Mouse (Mus musculus): ENCODE results near the gene Lin7b. TPM values are rescaled to one million over a fixed set of nuclear protein-coding genes. Genes with fewer than 3 reads are reported as not detected.

The Lin7b gene
- total RNA-seq, 2 experiments from 2014 or later: 0.86 to 1.1 TPM

- no peak for DNase-seq (ENCODE audit: low spot score in 2 of 2)
Observed at GRCm38 (mm10) chr7:45322245-45322644, 48.1 kb downstream of the Lin7b start.

Other genes starting within 250 kb of the Lin7b start
- 1,000 to 10,000 TPM in 1 of 2 experiments, 100 to 1,000 TPM in 1; 985 to 1,047 TPM for gene Rps11, start 246.1 kb downstream of the Lin7b start, total RNA-seq (2021)
- gene Rpl13a, start 241.8 kb downstream of the Lin7b start, total RNA-seq (2021): 1,000 to 10,000 TPM; 1,483 to 1,628 TPM
- under 1 TPM in 1 of 2 experiments, not detected in 1; 0.34 TPM for gene Gm45713, start 234.4 kb downstream of the Lin7b start, total RNA-seq (2021)
- 1 to 10 TPM; 2.4 to 5.1 TPM for gene Flt3l, start 234.2 kb downstream of the Lin7b start, total RNA-seq (2021)
- 10 to 100 TPM; 52.1 to 59.3 TPM for gene Pih1d1, start 216.3 kb downstream of the Lin7b start, total RNA-seq (2021)
- gene Aldh16a1, start 216.0 kb downstream of the Lin7b start, total RNA-seq (2021): 10 to 100 TPM; 34.8 to 51.6 TPM
- gene Slc17a7, start 206.6 kb downstream of the Lin7b start, total RNA-seq (2021): 1 to 10 TPM; 2.6 to 3.0 TPM
- under 1 TPM; 0.34 to 0.42 TPM for gene Gfy, start 191.0 kb downstream of the Lin7b start, total RNA-seq (2021)
- gene Pth2, start 189.6 kb downstream of the Lin7b start, total RNA-seq (2021): not detected
- 1 to 10 TPM; 3.2 to 4.9 TPM for gene Ccdc155, start 165.7 kb downstream of the Lin7b start, total RNA-seq (2021)
- not detected for gene Dkkl1, start 158.4 kb downstream of the Lin7b start, total RNA-seq (2021)
- 10 to 100 TPM; 40.0 to 51.4 TPM for gene Tead2, start 154.8 kb downstream of the Lin7b start, total RNA-seq (2021)
- 1 to 10 TPM; 3.7 to 4.8 TPM for gene Cd37, start 131.5 kb downstream of the Lin7b start, total RNA-seq (2021)
- not detected for gene Slc6a16, start 129.5 kb downstream of the Lin7b start, total RNA-seq (2021)
- gene Slc6a21, start 93.1 kb downstream of the Lin7b start, total RNA-seq (2021): not detected
- gene Trpm4, start 36.8 kb downstream of the Lin7b start, total RNA-seq (2021): 10 to 100 TPM; 42.7 to 53.4 TPM
- gene Hrc, start 35.3 kb downstream of the Lin7b start, total RNA-seq (2021): 100 to 1,000 TPM; 523 to 551 TPM
- gene Ppfia3, start 3.6 kb downstream of the Lin7b start, total RNA-seq (2021): 1 to 10 TPM; 1.9 to 2.4 TPM
- 100 to 1,000 TPM; 215 to 251 TPM for gene Snrnp70, start 25.2 kb upstream of the Lin7b start, total RNA-seq (2021)
- 10 to 100 TPM; 11.4 to 12.8 TPM for gene Kcna7, start 35.1 kb upstream of the Lin7b start, total RNA-seq (2021)
- gene Ntf5, start 43.1 kb upstream of the Lin7b start, total RNA-seq (2021): under 1 TPM; 0.61 to 0.98 TPM
- gene Lhb, start 50.2 kb upstream of the Lin7b start, total RNA-seq (2021): not detected
- gene Gys1, start 64.3 kb upstream of the Lin7b start, total RNA-seq (2021): 100 to 1,000 TPM; 114 to 133 TPM
- 10 to 100 TPM; 41.4 to 41.8 TPM for gene Ruvbl2, start 67.5 kb upstream of the Lin7b start, total RNA-seq (2021)
- gene Ftl1, start 89.3 kb upstream of the Lin7b start, total RNA-seq (2021): 100 to 1,000 TPM; 339 to 373 TPM
- gene Bax, start 96.3 kb upstream of the Lin7b start, total RNA-seq (2021): 10 to 100 TPM; 39.3 to 43.8 TPM
- gene Tulp2, start 111.3 kb upstream of the Lin7b start, total RNA-seq (2021): under 1 TPM; 0.17 to 0.36 TPM
- 1 to 10 TPM; 3.8 to 5.4 TPM for gene Gm45808, start 116.2 kb upstream of the Lin7b start, total RNA-seq (2021)
- gene Dhdh, start 118.2 kb upstream of the Lin7b start, total RNA-seq (2021): 1 to 10 TPM; 8.3 TPM
- 100 to 1,000 TPM; 182 to 199 TPM for gene Nucb1, start 139.8 kb upstream of the Lin7b start, total RNA-seq (2021)
- gene Ppp1r15a, start 155.7 kb upstream of the Lin7b start, total RNA-seq (2021): 10 to 100 TPM; 22.7 to 23.5 TPM
- gene Plekha4, start 155.7 kb upstream of the Lin7b start, total RNA-seq (2021): 10 to 100 TPM; 17.1 to 20.3 TPM
- gene Hsd17b14, start 184.3 kb upstream of the Lin7b start, total RNA-seq (2021): under 1 TPM; 0.61 to 0.80 TPM
- 10 to 100 TPM; 32.2 to 36.3 TPM for gene Bcat2, start 199.6 kb upstream of the Lin7b start, total RNA-seq (2021)
- not detected for gene Fgf21, start 244.9 kb upstream of the Lin7b start, total RNA-seq (2021)
- not detected for gene Fut1, start 246.7 kb upstream of the Lin7b start, total RNA-seq (2021)